Mouse (Mus musculus): ENCODE data around the gene Ncln.

The Ncln gene

GRCm38 (mm10) chr10:81513798-81514197 is 17.6 kb upstream of the Ncln start:
- no peak for DNase-seq (ENCODE audit: low spot score in 2 of 2)

GRCm38 (mm10) chr10:81510246-81510810 is 14.1 kb upstream of the Ncln start:
- no peak for DNase-seq (ENCODE audit: low spot score in 2 of 2)

DNA sequence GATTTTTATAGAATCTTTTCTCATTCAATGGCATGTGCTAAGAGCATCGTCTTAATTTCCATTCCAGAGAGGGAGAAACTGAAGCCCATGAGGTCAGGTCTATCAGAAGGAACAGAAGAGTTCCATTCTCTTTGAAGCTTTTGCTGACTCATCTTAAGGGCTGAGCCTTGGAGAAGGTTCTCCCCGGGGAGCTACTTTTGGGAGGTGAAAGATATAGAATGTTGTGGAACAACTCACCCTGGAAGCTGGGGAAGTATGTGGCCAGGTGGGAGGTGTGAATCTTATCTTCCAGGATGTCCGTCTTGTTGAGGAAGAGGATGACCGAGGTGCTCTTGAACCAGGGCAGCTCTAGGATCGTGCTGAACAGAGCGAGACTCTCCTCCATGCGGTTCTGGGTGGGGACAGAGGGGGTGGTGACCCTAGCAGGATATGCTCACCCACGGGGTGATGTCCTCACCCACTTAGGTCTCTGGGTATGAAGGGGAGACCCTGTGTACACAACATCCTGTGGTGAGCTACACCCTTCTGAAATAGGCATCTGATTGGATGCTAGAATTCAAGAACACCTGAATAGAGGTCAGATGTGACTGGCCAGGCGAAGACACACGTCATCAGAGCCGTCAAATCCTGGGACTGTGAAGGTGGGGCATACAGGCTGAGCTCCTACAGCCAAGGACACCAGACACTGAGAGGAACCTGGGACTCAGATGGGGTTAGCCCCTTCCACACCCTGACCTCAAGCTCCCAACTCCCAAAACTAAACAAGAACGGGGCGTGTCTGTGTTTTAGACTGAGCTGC is 11.7 kb upstream of the Ncln start:
- no peak for DNase-seq (ENCODE audit: low spot score in 2 of 2)

GRCm38 (mm10) chr10:81507095-81507494 is 10.9 kb upstream of the Ncln start:
- no peak for DNase-seq (ENCODE audit: low spot score in 2 of 2)

DNA sequence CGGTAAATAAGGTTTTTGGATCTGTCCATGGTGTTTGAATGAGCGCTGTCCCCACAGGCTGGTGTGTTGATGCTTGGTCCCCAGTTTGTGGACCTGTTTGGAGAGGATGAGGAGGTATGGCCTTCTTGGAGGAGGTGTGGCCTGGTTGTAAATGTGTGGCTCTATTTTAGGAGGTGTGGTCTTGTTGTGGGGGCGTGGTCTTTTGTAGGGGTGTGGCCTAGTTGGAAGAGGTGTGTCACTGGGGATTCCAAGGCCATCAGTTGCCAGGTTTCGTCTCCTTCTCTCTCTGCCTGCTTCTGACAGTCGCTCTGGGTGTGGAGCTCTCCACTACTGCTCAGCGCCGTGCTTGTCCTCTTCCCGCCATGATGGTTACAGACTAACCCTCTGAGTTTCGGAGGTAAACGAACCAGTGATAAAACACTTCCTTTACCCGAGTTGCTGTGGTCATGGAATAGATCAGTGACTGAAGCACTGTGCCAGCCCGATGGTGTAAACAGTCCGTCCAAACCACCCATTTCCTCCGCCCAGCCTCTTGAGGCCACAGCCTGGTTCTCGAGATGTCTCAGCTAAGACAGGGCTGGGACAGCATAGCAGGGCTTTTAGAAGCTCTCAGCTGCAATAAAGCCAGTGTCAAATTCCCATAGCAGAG is 8.9 kb upstream of the Ncln start:
- no peak for DNase-seq (ENCODE audit: low spot score in 2 of 2)

GRCm38 (mm10) chr10:81502658-81503057 is 6.5 kb upstream of the Ncln start:
- peak; percentile 81 to 88 for DNase-seq (ENCODE audit: low spot score in 2 of 2)

- DNase-seq (ENCODE audit: low spot score in 2 of 2): no peak
Observed at GRCm38 (mm10) chr10:81501863-81502262, 5.7 kb upstream of the Ncln start.

DNA sequence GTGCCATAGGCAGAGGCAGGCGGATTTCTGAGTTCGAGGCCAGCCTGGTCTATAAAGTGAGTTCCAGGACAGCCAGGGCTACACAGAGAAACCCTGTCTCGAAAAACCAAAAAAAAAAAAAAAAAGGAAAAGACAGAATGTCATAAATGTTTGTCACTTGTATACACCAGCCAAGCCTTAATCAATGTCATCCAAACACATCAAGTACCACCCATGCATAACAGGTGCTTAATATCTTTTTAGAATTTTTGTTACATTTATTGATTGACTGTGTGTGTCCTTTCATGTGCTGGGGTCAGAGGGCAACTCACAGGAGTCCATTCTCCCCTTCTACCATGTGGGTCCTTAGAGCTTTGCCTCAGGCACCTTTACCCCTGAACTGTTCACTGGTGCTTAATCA is 3.8 kb upstream of the Ncln start, which contains the start of gene S1pr4:
S1pr4 (minus strand) TSS at position 101 of the 400 bp plus-strand sequence.
- no peak for DNase-seq (ENCODE audit: low spot score in 2 of 2)

- DNase-seq (ENCODE audit: low spot score in 2 of 2): no peak
Observed at GRCm38 (mm10) chr10:81499250-81499901, 3.2 kb upstream of the Ncln start.

- no peak for DNase-seq (ENCODE audit: low spot score in 2 of 2)
Observed at GRCm38 (mm10) chr10:81498316-81499249, 2.4 kb upstream of the Ncln start.

DNA sequence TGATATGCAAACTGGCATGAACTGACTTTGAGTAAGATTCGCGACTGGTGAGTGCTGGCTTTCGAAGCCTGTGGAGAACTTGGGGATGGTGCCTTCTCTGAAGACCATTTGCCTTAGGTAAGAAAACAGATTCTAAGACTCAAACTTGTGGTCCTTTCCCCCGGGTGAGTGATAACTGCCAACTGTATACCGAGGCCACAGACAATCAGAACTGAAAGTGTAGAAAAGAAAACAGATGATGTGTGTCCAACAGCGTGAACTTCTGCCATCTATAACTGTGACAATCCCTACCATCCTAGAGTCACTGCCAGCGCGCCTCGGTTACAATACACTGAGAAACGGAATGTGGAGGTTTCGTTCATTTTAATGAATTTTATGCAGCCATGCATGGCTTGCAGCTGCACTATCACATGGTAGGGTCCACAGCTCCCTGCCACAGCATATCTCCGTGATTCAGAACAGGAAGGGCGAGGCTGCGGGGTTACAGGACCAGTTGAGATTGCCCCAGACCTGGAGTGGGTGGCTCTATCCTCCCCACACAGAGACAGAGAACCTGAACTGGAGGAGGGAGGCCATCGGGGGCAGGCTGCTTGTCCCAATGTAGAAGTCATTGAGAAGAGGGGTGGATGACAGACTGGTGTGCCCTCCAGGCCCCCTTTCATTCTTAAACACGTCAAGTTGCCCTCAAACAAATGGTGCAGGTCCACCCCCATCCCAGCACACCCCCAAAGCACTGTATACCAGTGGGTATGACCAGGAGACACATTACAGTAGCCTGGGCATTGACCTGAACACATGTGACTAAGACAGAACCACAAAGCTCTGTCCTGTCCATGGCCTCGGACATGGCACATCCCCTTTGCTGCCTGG is 1.4 kb upstream of the Ncln start:
- no peak for DNase-seq (ENCODE audit: low spot score in 2 of 2)

- no peak for DNase-seq (ENCODE audit: low spot score in 2 of 2)
Observed at GRCm38 (mm10) chr10:81496969-81497368, 777 bp upstream of the Ncln start.

GRCm38 (mm10) chr10:81495616-81496263 is 452 bp downstream of the Ncln start:
- peak in 1 of 2 experiments; percentile 32 for DNase-seq (ENCODE audit: low spot score in 2 of 2)

GRCm38 (mm10) chr10:81495151-81495550 is 1.0 kb downstream of the Ncln start:
- no peak for DNase-seq (ENCODE audit: low spot score in 2 of 2)

GRCm38 (mm10) chr10:81494260-81495041 is 1.7 kb downstream of the Ncln start:
- no peak for DNase-seq (ENCODE audit: low spot score in 2 of 2)

GRCm38 (mm10) chr10:81493601-81494220 is 2.5 kb downstream of the Ncln start:
- DNase-seq (ENCODE audit: low spot score in 2 of 2): no peak

GRCm38 (mm10) chr10:81492606-81493240 is 3.5 kb downstream of the Ncln start:
- no peak for DNase-seq (ENCODE audit: low spot score in 2 of 2)

DNA sequence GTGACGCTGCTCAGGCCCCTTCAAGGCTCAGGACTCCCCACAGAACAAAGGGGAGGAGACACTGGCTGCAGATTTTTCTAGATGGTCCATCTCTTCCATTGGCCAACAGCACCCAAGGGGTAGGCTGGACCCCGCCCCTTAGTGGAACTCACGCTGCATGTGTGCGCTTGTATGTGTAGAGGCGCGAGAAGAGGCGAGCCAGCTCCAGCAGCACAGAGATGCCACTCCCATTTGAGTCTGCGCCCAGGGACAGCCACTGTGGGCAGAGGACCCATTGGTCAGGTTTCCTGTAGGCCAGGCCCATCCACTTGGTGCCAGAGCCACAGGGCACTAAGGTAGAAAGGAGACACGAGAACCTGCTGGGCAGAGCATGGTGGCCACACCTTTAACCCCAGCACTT is 5.2 kb downstream of the Ncln start:
- DNase-seq (ENCODE audit: low spot score in 2 of 2): no peak

All from urinary bladder, postnatal 36 days (tissue).